Mouse (Mus musculus) thymus, postnatal 0 days (tissue): ENCODE results near the gene Trim40. TPM values are rescaled to one million over a fixed set of nuclear protein-coding genes. Genes with fewer than 3 reads are reported as not detected.
A peak's percentile ranks its signal among the peaks of the same experiment; 100 is the strongest.

Experiments
- DNase-seq: peaks from one replicate; pipeline ENCODE4 v3.0.0-alpha.2; 2015; ENCODE audit warnings: low spot score
- polyA plus RNA-seq: library from polyadenylated mRNA; unstranded; fragments of >200 nt; fragmentation: Nextera tagmentation; extraction: Ambion mirVana; gene quantifications from 2 replicates; pipeline ENCODE4 v1.2.1, GENCODE M21; 2015

Gene Trim40
- polyA plus RNA-seq, 1 experiment from 2014 or later, result 0.16 TPM

DNA sequence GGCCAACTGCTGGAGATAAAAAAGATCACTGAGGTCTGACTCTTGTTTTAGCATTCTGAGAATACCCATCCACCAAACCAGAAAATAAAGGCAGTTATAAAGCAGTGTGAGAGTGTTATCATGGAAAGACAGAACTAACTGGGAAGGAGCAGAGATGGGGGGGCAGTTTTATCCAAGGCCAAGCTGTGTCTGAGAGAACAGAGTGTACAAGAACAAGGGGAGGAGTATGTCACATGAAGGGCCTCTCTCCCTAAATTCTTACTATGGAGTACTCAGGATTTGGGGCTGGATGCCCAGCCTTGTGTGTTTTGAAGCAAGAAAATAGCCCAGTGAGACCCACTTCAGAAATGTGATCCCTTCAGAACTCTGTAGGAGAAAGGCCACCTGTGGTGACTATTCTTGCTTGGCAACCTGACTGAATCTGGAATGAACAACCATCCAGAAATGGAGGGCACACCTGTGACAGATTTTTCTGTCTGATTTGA, 48.9 kb downstream of the Trim40 start:
- DNase-seq, result no peak

DNA sequence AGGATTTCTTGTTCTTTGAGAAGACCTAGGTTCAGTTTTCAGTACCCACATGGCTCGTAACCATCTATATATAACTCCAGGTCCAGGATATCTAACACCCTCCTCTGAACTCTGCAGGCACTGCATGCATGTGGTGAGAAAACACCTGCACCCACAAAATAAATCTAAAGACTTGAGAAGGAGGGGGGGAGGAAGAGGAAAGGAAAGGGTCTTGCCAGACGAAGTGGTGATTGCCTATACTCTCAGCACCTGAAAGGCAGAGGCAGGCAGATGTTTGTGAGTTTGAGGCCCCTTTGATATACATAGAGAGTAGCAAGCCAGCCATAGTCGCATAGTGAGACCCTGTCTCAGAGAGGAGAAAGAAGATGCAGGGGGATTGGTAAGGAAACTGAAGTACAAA, 50.0 kb downstream of the Trim40 start:
- peak; percentile 67 for DNase-seq

DNA sequence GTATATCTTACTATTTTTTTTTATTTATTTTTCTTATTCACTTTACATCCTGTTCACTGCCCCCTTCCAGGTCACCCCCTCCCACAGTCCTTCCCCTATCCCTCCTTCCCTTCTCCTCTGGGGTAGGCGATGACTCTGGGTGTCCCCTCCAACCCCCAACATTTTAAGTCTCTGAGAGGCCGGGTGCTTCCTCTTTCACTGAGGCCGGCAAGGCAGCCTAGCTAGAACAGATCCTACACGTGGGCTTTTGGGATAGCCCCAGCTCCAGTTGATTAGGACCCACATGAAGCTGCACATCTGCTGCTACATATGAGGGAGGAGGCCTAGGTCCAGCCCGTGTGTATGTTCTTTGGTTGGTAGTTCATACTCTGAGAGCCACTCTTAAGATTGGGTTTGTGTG, 50.9 kb downstream of the Trim40 start:
- no peak for DNase-seq

DNA sequence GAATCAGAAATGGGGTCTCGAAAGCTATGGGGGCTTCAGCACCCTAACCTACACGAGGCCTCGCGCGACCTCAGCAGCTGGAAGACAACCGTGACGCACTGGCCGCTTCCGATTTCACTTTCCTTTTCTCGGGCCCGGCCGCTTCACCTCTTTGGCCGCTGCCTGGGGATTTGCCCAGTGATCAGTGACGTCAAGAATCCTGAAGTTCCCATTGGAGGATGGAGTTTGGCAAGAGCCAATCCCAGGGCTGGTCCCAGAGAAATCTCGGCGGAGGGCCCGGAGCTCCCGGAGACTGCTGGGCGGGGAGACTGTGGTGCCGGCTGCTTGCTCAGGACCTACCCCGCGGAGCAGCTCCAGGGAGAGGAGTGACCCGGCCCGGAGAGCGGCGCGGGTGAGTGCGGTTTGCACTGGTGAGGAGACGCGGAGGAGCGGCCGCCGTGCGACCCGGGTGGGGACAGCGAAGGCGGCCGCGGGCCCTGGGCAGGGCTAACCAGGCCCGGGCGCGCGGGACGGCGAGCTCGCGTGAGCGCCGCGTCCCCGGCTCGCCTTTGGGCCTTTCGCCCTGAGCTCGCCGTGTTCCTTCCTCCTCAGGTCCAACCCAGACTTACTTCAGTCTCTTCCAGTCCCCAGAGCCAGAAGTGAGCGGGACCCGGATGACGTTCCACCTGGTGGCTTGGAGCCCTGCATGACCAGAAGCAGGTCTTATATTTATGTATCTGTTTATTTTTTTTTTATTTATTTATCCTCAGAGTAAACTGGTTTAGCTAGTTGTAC, 52.9 kb downstream of the Trim40 start, which contains the start of gene Trim26:
Gene Trim26 (plus strand): TSS at position 261 of the 774 bp plus-strand sequence.
- peak; percentile 93 for DNase-seq

- no peak for DNase-seq
These were observed 53.5 kb downstream of the Trim40 start for GRCm38 (mm10) chr17:36836427-36836812.

GRCm38 (mm10) chr17:36835591-36836426, 54.1 kb downstream of the Trim40 start:
- DNase-seq, result peak; percentile 64

DNA sequence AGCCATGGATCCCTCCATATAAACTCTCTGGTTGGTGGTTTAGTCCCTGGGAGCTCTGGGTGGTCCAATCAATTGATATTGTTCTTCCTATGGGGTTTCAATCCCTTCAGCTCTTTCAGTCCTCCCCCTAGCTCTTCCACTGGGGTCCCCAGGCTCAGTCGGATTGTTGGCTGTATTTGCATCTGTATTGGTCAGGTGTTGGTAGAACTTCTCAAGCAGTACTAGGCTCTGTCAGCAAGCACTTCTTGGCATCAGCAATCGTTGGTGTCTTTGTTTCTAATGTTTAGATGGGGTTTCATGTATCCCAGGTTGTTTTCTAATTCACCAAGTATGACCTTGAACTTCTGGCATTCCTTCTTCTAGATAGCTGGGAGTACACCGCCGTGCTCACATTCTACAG, 57.2 kb downstream of the Trim40 start:
- DNase-seq, result no peak

Other genes with a start within 250 kb of the Trim40 start
- 0.12 TPM in 1 of 2 replicates, not detected in the other for gene H2-M9, start 247.5 kb downstream of the Trim40 start, polyA plus RNA-seq
- 0.22 TPM in 1 of 2 replicates, not detected in the other for gene H2-M1, start 217.9 kb downstream of the Trim40 start, polyA plus RNA-seq
- 0.61 and 0.82 TPM in 2 replicates for gene H2-M10.5, start 117.2 kb downstream of the Trim40 start, polyA plus RNA-seq
- not detected in 2 replicates for gene H2-M10.6, start 78.0 kb downstream of the Trim40 start, polyA plus RNA-seq
- 17.9 and 19.9 TPM in 2 replicates for gene Trim26, start 53.0 kb downstream of the Trim40 start, polyA plus RNA-seq
- gene Trim15, start 22.9 kb downstream of the Trim40 start, polyA plus RNA-seq, result 0.08 and 0.09 TPM in 2 replicates
- 0.09 and 0.24 TPM in 2 replicates for gene Trim10, start 20.5 kb downstream of the Trim40 start, polyA plus RNA-seq
- gene Trim31, start 8.0 kb upstream of the Trim40 start, polyA plus RNA-seq, result 0.16 and 0.19 TPM in 2 replicates
- 0.42 and 0.45 TPM in 2 replicates for gene Rnf39, start 52.8 kb upstream of the Trim40 start, polyA plus RNA-seq
- gene Ppp1r11, start 61.6 kb upstream of the Trim40 start, polyA plus RNA-seq, result 145 and 162 TPM in 2 replicates
- 121 and 135 TPM in 2 replicates for gene Znrd1, start 68.4 kb upstream of the Trim40 start, polyA plus RNA-seq
- 5.4 and 5.9 TPM in 2 replicates for gene Znrd1as, start 68.5 kb upstream of the Trim40 start, polyA plus RNA-seq
- not detected in 2 replicates for gene 2410137M14Rik, start 91.1 kb upstream of the Trim40 start, polyA plus RNA-seq
- gene H2-M5, start 99.4 kb upstream of the Trim40 start, polyA plus RNA-seq, result 0.09 and 0.10 TPM in 2 replicates
- 3.4 and 3.9 TPM in 2 replicates for gene Zfp57, start 111.0 kb upstream of the Trim40 start, polyA plus RNA-seq
- not detected in 2 replicates for gene Mog, start 133.3 kb upstream of the Trim40 start, polyA plus RNA-seq
- 2.4 and 6.8 TPM in 2 replicates for gene Gabbr1, start 155.8 kb upstream of the Trim40 start, polyA plus RNA-seq
- gene Olfr90, start 198.4 kb upstream of the Trim40 start, polyA plus RNA-seq, result not detected in 2 replicates
- not detected in 2 replicates for gene Olfr91, start 208.2 kb upstream of the Trim40 start, polyA plus RNA-seq
- not detected in 2 replicates for gene Olfr92, start 230.0 kb upstream of the Trim40 start, polyA plus RNA-seq